Mouse (Mus musculus) hindbrain, embryonic 15.5 days (tissue): ENCODE measurements around the gene Senp5. TPM values are rescaled to one million over a fixed set of nuclear protein-coding genes. Genes with fewer than 3 reads are reported as not detected.
"Not testable (repeated sequence)": the region's sequence is repeated elsewhere in the genome, so short reads cannot be mapped to it uniquely, and the experiment has no call there.

ENCODE experiments used
- ATAC-seq: fragments of 200-750 bp; cut with Nextera tagmentation; 2 replicates; pipeline ENCODE4 v1.8.0; 2017; ENCODE audit warnings: low read depth, moderate number of reproducible peaks, moderate TSS enrichment; ENCODE audit not compliant: low FRiP score
- H3K27ac ChIP-seq: fragments of 300-500 bp; sonication (generic); replicated peaks from 2 replicates; pipeline ENCODE4 v1.5.1; 2015; ENCODE audit warnings: mild to moderate bottlenecking, inconsistent platforms
- H3K27me3 ChIP-seq: fragments of 300-500 bp; sonication (generic); 2 replicates; pipeline ENCODE4 v1.6.1; 2015; ENCODE audit warnings: control low read depth, inconsistent platforms
- H3K36me3 ChIP-seq: fragments of 300-500 bp; sonication (generic); 2 replicates; pipeline ENCODE4 v1.6.1; 2015; ENCODE audit warnings: control low read depth, inconsistent platforms
- H3K4me1 ChIP-seq: fragments of 300-500 bp; sonication (generic); replicated peaks from 2 replicates; pipeline ENCODE4 v1.6.1; 2015; ENCODE audit warnings: control low read depth, inconsistent platforms
- H3K4me2 ChIP-seq: fragments of 300-500 bp; sonication (generic); 2 replicates; pipeline ENCODE4 v1.6.1; 2015; ENCODE audit warnings: moderate library complexity, mild to moderate bottlenecking, inconsistent platforms
- H3K4me3 ChIP-seq: fragments of 300-500 bp; sonication (generic); 2 replicates; pipeline ENCODE4 v1.5.1; 2015; ENCODE audit warnings: mild to moderate bottlenecking, inconsistent platforms
- H3K9ac ChIP-seq: fragments of 300-500 bp; sonication (generic); 2 replicates; pipeline ENCODE4 v1.6.1; 2015; ENCODE audit warnings: inconsistent platforms
- H3K9me3 ChIP-seq: fragments of 300-500 bp; sonication (generic); 2 replicates; pipeline ENCODE4 v1.6.1; 2016; ENCODE audit warnings: control low read depth, inconsistent platforms
- WGBS: fragments of 180-500 bp; shearing (Covaris S2); methylation state at CpG from one replicate; pipeline ENCODE4 v1.1.7; 2015; 5-methylcytosine and 5-hydroxymethylcytosine counted together
- polyA plus RNA-seq: library from polyadenylated mRNA; unstranded; fragments of >200 nt; fragmentation: Nextera tagmentation; extraction: Ambion mirVana; gene quantifications from 2 replicates; pipeline ENCODE4 v1.2.1, GENCODE M21; 2015

The Senp5 gene
- polyA plus RNA-seq, 1 experiment from 2014 or later, result 15.3 TPM

DNA sequence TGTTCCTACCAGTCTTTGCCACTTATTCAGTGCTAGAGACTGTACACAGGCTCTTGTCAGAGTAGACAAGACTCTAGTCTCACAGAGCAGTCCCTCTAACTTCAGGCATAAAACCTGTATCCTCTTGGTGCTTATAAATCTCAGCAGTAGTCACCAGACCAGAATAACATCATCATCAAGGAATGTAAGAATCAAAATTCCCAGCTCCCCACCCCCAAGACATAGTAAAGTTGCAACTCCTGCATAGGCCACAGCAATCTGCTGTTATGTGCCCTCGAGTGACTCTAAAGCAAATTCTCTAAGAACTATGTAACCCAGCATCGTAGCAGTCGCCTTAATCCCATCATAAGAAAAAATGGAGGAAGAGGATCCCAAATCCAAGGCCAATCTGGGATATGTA is 23.6 kb downstream of the Senp5 start:
- WGBS, result 94% methylated on average over 3 of the region's 3 CpGs
- no peaks in the 10 kb centered on the region for H3K9me3 ChIP-seq
- H3K27me3 ChIP-seq, result no peaks in the 10 kb centered on the region
- no peak overlapping the region for H3K4me3 ChIP-seq
- H3K36me3 ChIP-seq, result peaks cover 31% of the 10 kb centered on the region
- H3K27ac ChIP-seq, result no peak overlapping the region
- no peak overlapping the region for H3K9ac ChIP-seq
- H3K4me2 ChIP-seq, result no peak overlapping the region
- no peaks in the 10 kb centered on the region for H3K4me1 ChIP-seq
- no peak for ATAC-seq

DNA sequence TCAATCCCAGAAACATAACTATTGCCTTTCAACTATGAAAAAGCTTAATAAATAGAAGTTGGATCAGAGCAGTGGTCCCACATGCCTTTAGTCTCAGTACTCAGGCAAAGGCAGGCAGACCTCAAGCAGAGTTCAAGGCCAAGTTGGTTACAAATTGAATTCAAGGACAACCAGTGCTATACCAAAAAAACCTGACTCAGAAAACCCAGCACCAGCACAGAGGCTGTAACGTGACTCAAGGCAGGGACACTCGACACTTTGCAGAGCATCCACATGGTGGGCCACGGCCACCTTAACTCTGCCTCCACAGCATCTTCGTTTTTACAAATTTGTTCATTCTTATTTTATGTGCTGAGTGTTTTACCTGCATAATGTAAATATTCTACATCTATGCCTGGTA is 27.8 kb downstream of the Senp5 start:
- Histone ChIP-seq H3K36me3 (peaks cover 39% of the 10 kb centered on the region), H3K4me3 (no peak overlapping the region), H3K27me3 (no peaks in the 10 kb centered on the region), H3K4me2 (no peak overlapping the region), H3K4me1 (no peaks in the 10 kb centered on the region), H3K9ac (no peak overlapping the region), H3K9me3 (no peaks in the 10 kb centered on the region), H3K27ac (no peak overlapping the region)
- WGBS, result 91% methylated on average over 4 of the region's 4 CpGs
- no peak for ATAC-seq

DNA sequence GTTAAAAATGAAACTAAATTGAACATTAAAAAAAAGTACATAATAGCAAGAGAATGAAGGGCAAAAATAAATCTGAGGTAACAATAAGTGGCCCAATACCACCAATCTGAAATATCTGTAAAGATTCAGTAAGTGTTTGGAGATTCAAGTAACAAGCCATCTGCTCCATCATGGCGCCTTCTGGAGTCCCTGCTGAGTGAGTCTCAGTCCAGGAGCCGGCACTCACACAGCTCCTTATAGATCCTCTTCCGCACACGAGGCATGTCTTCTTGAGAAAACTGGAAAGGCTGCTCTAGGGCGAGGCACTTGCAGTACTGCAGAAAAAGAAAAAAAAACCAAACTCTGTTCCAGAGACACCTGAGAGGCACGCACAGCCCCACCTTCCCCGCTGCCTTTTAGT is 39.9 kb downstream of the Senp5 start:
- WGBS, result 93% methylated on average over 7 of the region's 7 CpGs
- H3K36me3 ChIP-seq, result peaks cover 81% of the 10 kb centered on the region
- no peaks in the 10 kb centered on the region for H3K9me3 ChIP-seq
- no peak overlapping the region for H3K4me3 ChIP-seq
- no peak overlapping the region for H3K9ac ChIP-seq
- H3K4me2 ChIP-seq, result no peak overlapping the region
- H3K27ac ChIP-seq, result no peak overlapping the region
- H3K27me3 ChIP-seq, result no peaks in the 10 kb centered on the region
- no peaks in the 10 kb centered on the region for H3K4me1 ChIP-seq
- no peak for ATAC-seq

DNA sequence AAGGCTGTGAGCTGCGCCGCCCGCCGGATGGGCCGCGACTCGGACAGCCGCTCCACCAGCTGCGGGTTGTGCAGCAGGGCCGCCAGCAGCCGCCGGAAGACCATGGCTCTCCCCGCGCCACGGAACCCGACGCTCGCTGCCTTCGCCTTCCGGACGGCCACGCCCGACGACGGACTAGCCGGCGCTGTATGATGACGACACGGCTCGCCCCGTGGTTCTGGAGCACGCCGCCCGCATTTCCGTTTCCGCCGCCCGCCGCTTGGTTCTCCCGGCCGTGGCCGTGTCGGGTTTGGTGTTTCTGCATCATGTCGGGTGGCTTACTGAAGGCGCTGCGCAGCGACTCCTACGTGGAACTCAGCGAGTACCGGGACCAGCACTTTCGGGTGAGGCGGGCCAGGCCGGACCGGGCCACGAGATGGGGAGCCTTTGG is 54.7 kb downstream of the Senp5 start, which contains the start of the genes 0610012G03Rik and Ncbp2:
Gene 0610012G03Rik (minus strand): TSS at position 150 of the 430 bp plus-strand sequence.
Gene Ncbp2 (plus strand): TSS at position 169 of the 430 bp plus-strand sequence.
- H3K9ac ChIP-seq, result peak within 1 kb of the TSS; percentile 92
- H3K27me3 ChIP-seq, result no peaks in the 10 kb centered on the region
- H3K9me3 ChIP-seq, result no peaks in the 10 kb centered on the region
- peaks cover 6% of the 10 kb centered on the region; the same call in 1 of the 2 replicates for H3K36me3 ChIP-seq
- peak within 1 kb of the TSS; percentile 95 for H3K27ac ChIP-seq
- peak; percentile 92 for ATAC-seq
- H3K4me2 ChIP-seq, result peak within 1 kb of the TSS; percentile 83
- WGBS, result under 1% methylated on average over 54 of the region's 55 CpGs
- H3K4me1 ChIP-seq, result peaks cover 52% of the 10 kb centered on the region
- peak within 1 kb of the TSS; percentile 96 for H3K4me3 ChIP-seq

DNA sequence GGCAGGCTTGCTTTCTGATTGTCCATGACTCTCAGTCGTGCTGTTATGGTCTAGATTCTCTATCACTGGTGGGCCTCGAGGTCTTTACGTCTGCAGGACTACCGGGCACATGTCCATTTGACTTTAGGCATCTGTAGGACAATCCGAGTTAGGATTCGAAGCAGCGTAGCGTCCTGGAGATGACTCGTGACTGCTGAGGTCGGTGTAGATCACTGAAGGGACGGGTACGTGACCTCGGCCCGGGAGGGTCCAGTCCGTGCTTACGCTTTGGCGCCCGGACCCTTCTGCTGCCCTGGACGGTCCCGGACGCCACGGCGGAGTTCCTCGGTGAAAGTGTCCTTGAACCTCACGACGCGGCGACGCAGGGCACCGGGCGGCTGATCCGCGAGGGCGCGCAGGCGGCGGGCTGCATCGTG is 55.2 kb downstream of the Senp5 start:
- H3K27me3 ChIP-seq, result no peaks in the 10 kb centered on the region
- WGBS, result 0% methylated on average over 38 of the region's 38 CpGs

DNA sequence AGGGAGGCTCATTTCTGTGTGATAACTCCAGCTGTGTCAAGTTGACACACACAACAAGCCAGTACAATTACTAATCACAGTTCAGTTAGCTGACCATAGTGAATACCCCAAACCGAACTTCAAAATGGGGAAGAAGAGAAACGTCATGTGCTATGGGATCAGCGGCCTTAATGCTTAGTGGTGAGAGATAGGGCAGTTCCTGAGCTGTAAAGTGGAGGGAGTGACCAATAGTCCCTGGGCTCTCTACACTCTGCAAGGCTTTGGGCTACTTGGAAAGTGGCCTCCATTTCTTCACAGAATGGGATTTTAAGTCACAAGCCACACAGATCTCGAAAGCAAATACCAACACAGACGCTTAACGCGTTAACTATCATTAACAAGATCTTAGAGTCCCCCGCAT is 55.8 kb downstream of the Senp5 start:
- peak overlapping the region; percentile 95 for H3K27ac ChIP-seq
- H3K9ac ChIP-seq, result peak overlapping the region; percentile 92
- no peaks in the 10 kb centered on the region for H3K9me3 ChIP-seq
- H3K4me2 ChIP-seq, result peak overlapping the region; percentile 83
- H3K27me3 ChIP-seq, result no peaks in the 10 kb centered on the region
- peak overlapping the region; percentile 96 for H3K4me3 ChIP-seq
- peaks cover 52% of the 10 kb centered on the region for H3K4me1 ChIP-seq
- WGBS, result 33% methylated on average over 8 of the region's 8 CpGs
- no peak for ATAC-seq
- H3K36me3 ChIP-seq, result peaks cover 6% of the 10 kb centered on the region; the same call in 1 of the 2 replicates

More for the DNA sequence above, 55.2 kb downstream of the Senp5 start:
- Histone ChIP-seq H3K4me3 (peak overlapping the region; percentile 96), H3K9ac (peak overlapping the region; percentile 92), H3K4me2 (peak overlapping the region; percentile 83), H3K4me1 (peaks cover 52% of the 10 kb centered on the region), H3K9me3 (no peaks in the 10 kb centered on the region), H3K36me3 (peaks cover 6% of the 10 kb centered on the region; the same call in 1 of the 2 replicates), H3K27ac (peak overlapping the region; percentile 95)
- ATAC-seq, result no peak; the same call in 1 of the 2 replicates

DNA sequence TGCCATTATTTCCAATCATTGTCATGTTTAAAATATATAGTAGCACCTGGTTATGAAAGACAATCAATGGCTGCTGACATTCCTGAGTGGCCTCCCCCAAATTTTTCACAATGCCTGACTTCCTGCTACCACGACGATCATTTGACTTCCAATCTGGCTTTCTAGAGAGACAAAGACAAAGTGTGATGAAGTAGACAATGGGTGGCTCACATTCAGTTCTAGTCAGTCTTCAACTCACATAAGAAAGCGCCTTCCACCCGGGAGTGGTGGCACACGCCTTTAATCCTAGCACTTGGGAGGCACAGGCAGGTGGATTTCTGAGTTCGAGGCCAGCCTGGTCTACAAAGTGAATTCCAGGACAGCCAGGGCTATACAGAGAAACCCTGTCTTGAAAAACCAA is 57.1 kb downstream of the Senp5 start:
- H3K4me1 ChIP-seq, result peaks cover 52% of the 10 kb centered on the region
- not testable (repeated sequence) for H3K9me3 ChIP-seq, H3K36me3 ChIP-seq, H3K27me3 ChIP-seq, ATAC-seq, H3K27ac ChIP-seq, H3K4me3 ChIP-seq, H3K9ac ChIP-seq
- peak overlapping the region; percentile 83; the same call in 1 of the 2 replicates for H3K4me2 ChIP-seq
- 87% methylated on average over 6 of the region's 6 CpGs for WGBS

DNA sequence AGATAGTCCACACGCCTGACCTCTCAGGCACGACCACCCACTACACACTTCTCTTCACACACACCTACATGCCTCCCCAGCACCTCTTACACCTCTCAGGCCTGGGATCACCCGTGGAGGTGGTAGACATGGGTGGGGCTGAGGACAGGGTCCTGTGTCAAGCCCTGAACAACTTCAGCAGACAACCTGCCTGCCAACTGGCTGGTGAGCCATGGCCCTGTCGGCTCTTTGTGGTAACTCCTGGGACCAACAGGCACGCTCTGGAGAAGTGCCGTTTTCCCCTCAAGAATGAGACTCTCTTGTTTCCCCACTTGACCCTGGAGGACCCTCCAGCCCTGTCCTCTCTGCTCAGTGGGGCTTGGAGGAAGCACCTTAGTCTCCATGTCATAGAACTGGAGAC is 57.7 kb downstream of the Senp5 start:
- 88% methylated on average over 6 of the region's 6 CpGs for WGBS
- ATAC-seq, result no peak
- H3K4me1 ChIP-seq, result peaks cover 52% of the 10 kb centered on the region

DNA sequence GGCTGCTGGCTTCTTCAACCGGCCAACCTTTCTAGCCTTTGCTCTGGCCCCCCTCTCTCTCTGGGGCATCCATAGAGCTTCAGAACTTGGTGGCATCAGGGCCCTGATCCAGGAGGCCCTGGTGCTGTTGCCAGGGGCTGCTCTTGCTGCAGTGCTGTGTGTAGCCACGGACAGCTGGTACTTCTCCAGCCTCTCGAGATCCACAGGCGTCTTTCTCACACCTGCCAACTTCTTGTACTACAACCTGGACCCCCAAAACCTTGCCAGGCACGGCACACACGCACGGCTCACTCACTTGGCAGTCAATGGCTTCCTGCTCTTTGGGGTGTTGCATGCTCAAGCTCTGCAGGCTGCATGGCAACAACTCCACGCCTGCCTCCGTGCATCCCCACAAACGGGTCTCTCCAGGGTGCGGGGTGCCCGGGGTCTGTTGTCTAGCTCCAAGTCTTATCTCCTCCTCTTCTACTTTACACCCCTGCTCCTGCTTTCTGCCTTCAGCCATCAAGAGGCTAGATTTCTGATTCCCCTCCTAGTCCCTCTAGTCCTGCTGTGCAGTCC is 58.3 kb downstream of the Senp5 start:
- peaks cover 48% of the 10 kb centered on the region for H3K4me1 ChIP-seq
- no peaks in the 10 kb centered on the region for H3K9me3 ChIP-seq
- ATAC-seq, result no peak
- no peak overlapping the region for H3K4me3 ChIP-seq
- H3K36me3 ChIP-seq, result no peaks in the 10 kb centered on the region
- no peak overlapping the region for H3K4me2 ChIP-seq
- H3K9ac ChIP-seq, result no peak overlapping the region
- H3K27me3 ChIP-seq, result no peaks in the 10 kb centered on the region
- no peak overlapping the region for H3K27ac ChIP-seq
- 88% methylated on average over 12 of the region's 12 CpGs for WGBS

More for the DNA sequence above, 57.7 kb downstream of the Senp5 start:
- H3K36me3 ChIP-seq, result no peaks in the 10 kb centered on the region
- no peak overlapping the region for H3K9ac ChIP-seq
- no peak overlapping the region for H3K27ac ChIP-seq
- H3K27me3 ChIP-seq, result no peaks in the 10 kb centered on the region
- H3K9me3 ChIP-seq, result no peaks in the 10 kb centered on the region
- H3K4me2 ChIP-seq, result no peak overlapping the region
- H3K4me3 ChIP-seq, result no peak overlapping the region

DNA sequence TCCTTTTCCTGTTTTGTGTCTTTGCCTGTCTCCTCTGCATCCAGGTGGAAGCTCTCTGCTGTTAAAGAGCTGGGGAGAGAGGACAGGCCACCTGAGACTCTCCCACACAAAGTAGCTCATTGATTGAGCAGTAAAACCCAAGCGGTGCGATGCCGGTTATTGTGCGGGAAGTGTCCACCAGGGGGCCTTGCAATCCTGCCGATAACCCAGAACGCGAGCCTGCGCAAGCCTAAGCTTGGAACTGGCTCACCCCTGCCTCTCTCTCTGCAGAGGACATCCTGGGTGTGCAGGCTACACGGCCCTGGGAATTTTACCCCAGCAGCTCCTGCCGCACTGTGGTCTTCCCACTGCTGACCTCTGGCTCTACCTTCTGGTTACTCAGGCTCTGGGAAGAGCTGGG is 59.1 kb downstream of the Senp5 start:
- Histone ChIP-seq H3K36me3 (no peaks in the 10 kb centered on the region), H3K4me2 (no peak overlapping the region), H3K9me3 (no peaks in the 10 kb centered on the region), H3K9ac (no peak overlapping the region), H3K4me3 (no peak overlapping the region), H3K27ac (no peak overlapping the region), H3K27me3 (no peaks in the 10 kb centered on the region), H3K4me1 (peaks cover 40% of the 10 kb centered on the region)
- ATAC-seq, result no peak
- 4% methylated on average over 10 of the region's 10 CpGs for WGBS

DNA sequence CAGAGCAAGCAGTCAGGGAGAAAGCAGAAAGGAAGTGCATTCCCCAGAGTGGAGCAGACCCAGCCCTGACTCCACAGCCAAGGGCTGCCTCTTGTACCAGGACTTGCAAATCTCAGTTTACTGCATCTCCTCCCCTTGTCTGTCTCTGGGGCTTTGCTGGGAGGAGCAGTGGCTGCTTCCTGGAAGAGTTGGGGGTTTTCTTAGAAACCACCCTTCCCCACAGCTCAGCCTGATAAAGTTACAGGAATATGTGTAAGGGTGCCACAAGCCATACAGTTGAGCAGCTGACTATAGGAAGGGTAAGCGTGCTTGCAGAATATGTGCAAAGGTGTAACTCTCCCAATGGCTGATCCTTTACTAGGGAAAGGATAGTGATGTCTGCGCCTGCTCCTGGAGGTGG is 62.5 kb downstream of the Senp5 start:
- Histone ChIP-seq H3K27me3 (no peaks in the 10 kb centered on the region), H3K4me1 (peaks cover 20% of the 10 kb centered on the region), H3K4me2 (no peak overlapping the region), H3K9me3 (no peaks in the 10 kb centered on the region), H3K4me3 (no peak overlapping the region), H3K9ac (no peak overlapping the region), H3K27ac (no peak overlapping the region), H3K36me3 (no peaks in the 10 kb centered on the region)
- ATAC-seq, result no peak
- WGBS, result 70% methylated on average over 2 of the region's 2 CpGs

DNA sequence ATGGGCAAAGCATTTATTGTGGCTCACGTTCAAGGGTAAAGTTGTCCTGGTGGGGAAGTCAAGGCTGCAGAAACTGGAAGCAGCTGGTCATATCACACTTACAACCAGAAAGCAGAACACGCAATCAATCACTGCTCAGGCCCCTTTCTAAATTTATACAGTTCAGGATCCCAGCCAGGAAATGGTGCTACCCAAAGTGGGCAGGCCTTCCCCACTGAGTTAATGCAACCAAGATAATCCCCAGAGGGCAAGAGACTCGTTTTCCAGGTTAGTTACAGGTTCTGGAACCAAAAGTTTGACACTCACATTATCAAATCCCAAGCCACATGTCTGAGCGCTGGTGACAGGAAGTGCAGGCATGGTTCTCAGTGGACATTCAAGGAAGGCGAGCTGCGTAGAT is 64.2 kb downstream of the Senp5 start:
- Histone ChIP-seq H3K4me3 (no peak overlapping the region), H3K4me1 (peaks cover 22% of the 10 kb centered on the region), H3K27ac (no peak overlapping the region), H3K27me3 (no peaks in the 10 kb centered on the region), H3K36me3 (no peaks in the 10 kb centered on the region), H3K9ac (no peak overlapping the region), H3K4me2 (no peak overlapping the region), H3K9me3 (no peaks in the 10 kb centered on the region)
- 77% methylated on average over 6 of the region's 6 CpGs for WGBS
- ATAC-seq, result no peak

DNA sequence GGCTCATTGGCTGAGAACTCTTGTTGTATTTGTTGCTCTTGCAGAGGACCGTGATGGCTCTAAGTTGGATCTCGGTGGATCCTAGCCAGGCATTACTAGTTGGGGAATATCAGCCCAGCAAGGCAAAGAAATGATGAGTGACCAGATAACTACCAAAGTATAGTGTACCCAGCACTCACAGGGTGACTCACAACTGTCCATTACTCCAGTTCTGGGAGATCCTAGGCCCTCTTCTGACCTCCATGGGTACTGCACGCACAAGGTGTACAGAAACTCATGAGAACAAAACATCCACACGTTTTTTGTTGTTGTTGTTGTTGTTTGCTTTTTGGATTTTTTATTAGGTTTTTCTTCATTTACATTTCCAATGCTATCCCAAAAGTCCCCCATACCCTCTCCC is 66.5 kb downstream of the Senp5 start:
- Histone ChIP-seq H3K4me1 (peaks cover 34% of the 10 kb centered on the region), H3K9me3 (no peaks in the 10 kb centered on the region), H3K9ac (no peak overlapping the region), H3K4me3 (no peak overlapping the region), H3K36me3 (no peaks in the 10 kb centered on the region), H3K27me3 (no peaks in the 10 kb centered on the region), H3K4me2 (no peak overlapping the region), H3K27ac (no peak overlapping the region)
- 88% methylated on average over 4 of the region's 4 CpGs for WGBS
- ATAC-seq, result no peak
